Mouse (Mus musculus) liver, embryonic 14.5 days (tissue): ENCODE measurements around the gene Zfp784.

ENCODE experiments used
- CTCF ChIP-seq: IDR thresholded peaks from 2 replicates; pipeline ENCODE4 v1.5.1; 2016; ENCODE audit warnings: antibody characterized with exemption, low read depth, control low read depth
- EP300 ChIP-seq: IDR thresholded peaks from 2 replicates; pipeline ENCODE4 v1.6.1; 2016; ENCODE audit warnings: antibody characterized with exemption, low read depth

DNA sequence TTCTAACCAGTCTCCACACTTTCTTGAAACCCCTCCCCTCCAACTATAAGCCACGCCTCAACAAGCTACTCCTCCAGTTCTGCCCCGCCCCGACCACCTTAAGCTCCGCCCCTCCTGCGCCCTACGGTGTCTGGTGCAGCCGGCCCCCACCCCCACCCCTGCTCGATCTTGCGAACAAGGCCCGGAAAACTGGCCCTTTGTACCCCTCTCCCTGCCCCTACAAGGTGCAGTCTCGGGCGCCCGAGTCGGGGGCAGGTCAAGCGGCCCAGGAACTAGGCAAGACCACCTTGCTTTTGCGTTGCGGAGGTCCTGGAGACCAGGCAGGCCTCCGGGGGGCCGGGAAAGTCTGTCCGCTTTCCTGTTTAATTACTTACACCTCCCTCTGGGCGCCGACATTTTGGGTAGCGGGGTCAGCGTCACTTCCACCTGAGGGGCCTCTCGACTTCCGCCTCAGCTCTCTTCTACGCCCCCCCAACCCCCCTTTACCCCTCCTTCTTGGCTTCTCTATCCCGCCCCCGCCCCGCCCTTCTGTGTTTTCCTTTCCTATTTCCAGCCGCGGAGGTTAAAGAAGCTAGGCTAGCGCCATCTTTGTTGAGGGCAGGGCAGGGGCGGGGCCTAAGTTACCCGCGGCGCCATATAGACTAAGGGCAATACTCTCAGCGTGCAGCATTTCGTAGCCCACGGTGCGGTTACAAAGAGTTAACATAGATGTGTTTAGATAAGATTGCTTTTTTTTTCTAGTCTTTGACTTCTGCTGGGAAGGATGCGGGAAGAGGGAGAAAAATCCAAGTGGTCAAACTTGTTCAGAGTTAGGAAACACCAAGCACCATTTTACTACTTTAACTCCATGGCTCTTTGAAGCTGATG lies 23.8 kb downstream of the Zfp784 start, which contains the start of the genes Zfp524 and Fiz1:
- TF ChIP-seq EP300 (no peak), CTCF (no peak)
